Mouse (Mus musculus): ENCODE results near the gene Upf2. TPM values are rescaled to one million over a fixed set of nuclear protein-coding genes. Genes with fewer than 3 reads are reported as not detected.

Upf2 gene
- total RNA-seq, 4 experiments from 2014 or later = 32.6 to 52.1 (median 41.1) TPM

Other genes with a start within 250 kb of the Upf2 start
- 100 to 1,000 TPM; 133 to 174 (median 152) TPM for gene Camk1d, start 237.0 kb upstream of the Upf2 start, total RNA-seq (2022)
- 10 to 100 TPM; 17.6 to 25.6 (median 23.2) TPM for gene Nudt5, start 106.5 kb upstream of the Upf2 start, total RNA-seq (2022)
- 100 to 1,000 TPM; 130 to 158 (median 141) TPM for gene Cdc123, start 106.3 kb upstream of the Upf2 start, total RNA-seq (2022)
- gene Gm13199, start 88.5 kb upstream of the Upf2 start, total RNA-seq (2022) = 1 to 10 TPM in 3 of 4 experiments, under 1 TPM in 1; 0.80 to 4.7 (median 2.3) TPM
- 100 to 1,000 TPM in 2 of 4 experiments, 10 to 100 TPM in 2; 88.3 to 135 (median 101) TPM for gene Sec61a2, start 56.0 kb upstream of the Upf2 start, total RNA-seq (2022)
- gene Dhtkd1, start 8.7 kb upstream of the Upf2 start, total RNA-seq (2022) = 10 to 100 TPM in 3 of 4 experiments, 1 to 10 TPM in 1; 6.9 to 12.3 (median 11.1) TPM
- gene Proser2, start 178.7 kb downstream of the Upf2 start, total RNA-seq (2022) = 1 to 10 TPM; 1.5 to 2.4 (median 1.9) TPM

Measured in layer of hippocampus, adult 8-10 months (tissue).